Mouse (Mus musculus) lung, adult 2 months (tissue): ENCODE results near the gene Pde4d.

Experiments used
- CTCF ChIP-seq: fragments of 200-500 bp; IDR thresholded peaks from 2 replicates; pipeline ENCODE4 v1.5.1; 2011; ENCODE audit warnings: mild to moderate bottlenecking, low read length, control low read depth; ENCODE audit not compliant: insufficient read depth
- POLR2A ChIP-seq: fragments of 200-500 bp; IDR thresholded peaks from 2 replicates; pipeline ENCODE4 v1.6.1; 2011; ENCODE audit warnings: low read depth, mild to moderate bottlenecking, control low read depth, low read length, borderline replicate concordance; ENCODE audit errors: extremely low read depth

DNA sequence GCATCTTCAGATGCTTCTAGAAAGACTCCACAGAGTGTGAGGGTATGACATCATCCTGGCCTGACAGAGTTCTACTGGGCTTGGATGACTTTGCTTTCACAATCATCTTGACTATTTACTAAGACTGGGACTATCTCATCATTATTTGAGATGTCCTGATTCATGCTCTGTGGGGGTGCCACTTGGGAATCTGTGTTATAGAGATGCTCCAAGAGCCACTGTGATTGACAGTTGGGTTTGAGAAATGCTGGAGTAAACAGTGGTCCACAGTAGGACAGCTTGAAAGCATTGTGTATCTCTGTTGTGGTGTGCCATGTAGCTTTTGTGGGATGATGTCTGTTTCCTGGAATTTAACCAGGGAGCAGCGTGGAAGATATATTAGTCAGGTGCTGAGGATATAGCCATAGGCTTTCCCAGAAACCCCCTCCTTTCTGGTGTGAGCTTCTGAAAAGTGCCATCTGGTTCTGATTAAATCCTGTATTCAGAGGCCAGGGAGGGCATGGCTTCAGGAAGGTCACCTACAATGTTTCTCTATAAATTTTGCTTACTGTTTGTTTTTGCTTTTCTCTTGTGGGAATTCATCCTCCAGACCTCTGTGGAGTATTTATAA lies 89.1 kb downstream of the Pde4d start:
- TF ChIP-seq POLR2A (no peak), CTCF (no peak)
